ENCODE assay signal across 23 mouse cellular contexts in the genomic region with DNA sequence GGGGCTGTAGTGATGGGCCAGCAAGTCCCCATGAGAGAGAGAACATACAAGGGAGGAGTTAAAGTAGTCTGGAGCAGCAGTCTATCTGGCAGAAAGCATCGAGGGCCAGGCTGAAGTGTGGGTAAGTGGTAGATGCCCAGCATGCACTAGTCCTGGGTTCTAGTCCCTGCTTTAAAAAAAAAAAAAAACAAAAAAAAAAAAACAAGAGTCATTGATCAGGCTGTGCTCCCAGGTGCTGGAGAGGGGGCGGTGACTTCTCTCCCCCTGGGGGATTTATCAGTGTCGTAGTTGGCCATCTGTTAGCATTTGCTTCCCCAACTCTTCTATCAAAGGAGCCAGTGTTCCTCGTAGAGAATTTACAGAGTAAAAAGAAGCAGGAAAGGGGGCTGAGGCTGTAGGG. TPM values are rescaled to one million over a fixed set of nuclear protein-coding genes. Genes with fewer than 3 reads are reported as not detected.
DNase-seq lines count a peak whose midpoint lies in the region; ATAC-seq and TF ChIP-seq lines count a peak whose summit lies in the region.
"Had no signal": no experiment of that assay in that cellular context is flagged by ENCODE, and none has a peak within 500 bp of the region (broad histone marks: within the 10 kb centered on the region; RNA-seq: fewer than 3 reads in every experiment).

No protein-coding gene starts in this region.

- H3K79me2 ChIP-seq in liver, adult 2 months (ENCODE audit: control insufficient read depth, insufficient read depth, low read length): no peaks in the 10 kb centered on the region
- no peaks in the 10 kb centered on the region for H3K79me2 ChIP-seq in CH12.LX (replicated peaks; ENCODE audit: control insufficient read depth, extremely low read depth, insufficient read depth, poor library complexity, severe bottlenecking)
- H3K79me2 ChIP-seq in MEL (ENCODE audit: control insufficient read depth, insufficient read depth, low read length, poor library complexity): no peaks in the 10 kb centered on the region

- no peaks in the 10 kb centered on the region for H3K27me3 ChIP-seq in liver, adult 2 months (ENCODE audit: control insufficient read depth, insufficient read depth, low read length)
- no peaks in the 10 kb centered on the region for H3K27me3 ChIP-seq in liver, postnatal 0 days (ENCODE audit: insufficient read depth, low read length)
- H3K27me3 ChIP-seq in liver, embryonic 12.5 days (replicated peaks): no peaks in the 10 kb centered on the region
- H3K27me3 ChIP-seq in CH12.LX (replicated peaks) (no peaks in the 10 kb centered on the region), MEL (ENCODE audit: control insufficient read depth in 1 of 2, insufficient read depth in 2 of 2, low read length in 2 of 2) (no peaks in the 10 kb centered on the region)
- no peaks in the 10 kb centered on the region for H3K27me3 ChIP-seq in forebrain, embryonic 15.5 days
- H3K27me3 ChIP-seq: Patski had no signal

- in situ Hi-C loops in CH12.LX (cut with MboI; ENCODE audit: low pct_ligation_motif_present, low pct_unique_long_range_greater_than_20kb, low sequenced_read_pairs): no loop called here

- H3K4me3 ChIP-seq in liver, adult 2 months (ENCODE audit: insufficient read depth, low read depth, low read length): no peak overlapping the region
- H3K4me3 ChIP-seq in liver, postnatal 0 days (ENCODE audit: low read depth, low read length): no peak overlapping the region
- H3K4me3 ChIP-seq in liver, embryonic 12.5 days: no peak overlapping the region
- H3K4me3 ChIP-seq in CH12.LX (replicated peaks in 1 of 3; ENCODE audit: low read depth in 2 of 3, low read length in 2 of 3, poor library complexity in 1 of 3) (no peak overlapping the region), MEL (ENCODE audit: control insufficient read depth in 1 of 2, insufficient read depth in 1 of 2, low read depth in 2 of 2, low read length in 2 of 2) (no peak overlapping the region)
- H3K4me3 ChIP-seq in forebrain, embryonic 15.5 days: no peak overlapping the region

- peaks cover 34% of the 10 kb centered on the region for H3K4me1 ChIP-seq in liver, adult 2 months (ENCODE audit: control insufficient read depth, insufficient read depth, low read length)
- H3K4me1 ChIP-seq in liver, postnatal 0 days (ENCODE audit: insufficient read depth): peaks cover 4% of the 10 kb centered on the region; the same call in 1 of the 2 replicates
- H3K4me1 ChIP-seq in liver, embryonic 12.5 days: peaks cover 28% of the 10 kb centered on the region
- H3K4me1 ChIP-seq in CH12.LX (ENCODE audit: control insufficient read depth in 1 of 2, insufficient read depth in 2 of 2): peaks cover 0 to 11% of the 10 kb centered on the region in 2 experiments; a peak in 3 of 4 replicates
- peaks cover 0 to 3% of the 10 kb centered on the region in 2 experiments; a peak in 1 of 4 replicates for H3K4me1 ChIP-seq in MEL (ENCODE audit: control insufficient read depth in 1 of 2, insufficient read depth in 2 of 2, low read length in 2 of 2)
- no peaks in the 10 kb centered on the region for H3K4me1 ChIP-seq in forebrain, embryonic 15.5 days

- dilution Hi-C loops in CH12.LX (cut with MboI; ENCODE audit: extremely low pct_ligation_motif_present, extremely low pct_unique_long_range_greater_than_20kb, low sequenced_read_pairs): no loop called here

- 93% methylated on average over 4 of the region's 4 CpGs for WGBS in liver, adult 2 months
- WGBS in liver, postnatal 0 days (ENCODE audit: insufficient replicate concordance): 72% methylated on average over 4 of the region's 4 CpGs
- 51% methylated on average over 4 of the region's 4 CpGs for WGBS in liver, embryonic 12.5 days (ENCODE audit: insufficient replicate concordance)
- WGBS in forebrain, embryonic 15.5 days: 82% methylated on average over 4 of the region's 4 CpGs

- TF ChIP-seq CTCF in liver, adult 2 months (IDR thresholded peaks at IDR 0.05; ENCODE audit: low read depth, low read length): no peak
- no peak for TF ChIP-seq CTCF in liver, postnatal 0 days (IDR thresholded peaks at IDR 0.05; ENCODE audit: low read depth)
- no peak for TF ChIP-seq CTCF in CH12.LX (conservative IDR thresholded peaks at IDR 0.05 in 1 of 2, IDR thresholded peaks at IDR 0.05 in 1 of 2; ENCODE audit: low read depth in 2 of 2, low read length in 2 of 2)
- TF ChIP-seq CTCF in MEL (IDR thresholded peaks at IDR 0.05 in 2 of 3, conservative IDR thresholded peaks at IDR 0.05 in 1 of 3; ENCODE audit: control insufficient read depth in 1 of 3, insufficient read depth in 1 of 3, low read depth in 2 of 3, low read length in 3 of 3, poor library complexity in 1 of 3, severe bottlenecking in 1 of 3): no peak

- no peaks in the 10 kb centered on the region for H3K36me3 ChIP-seq in liver, adult 2 months (ENCODE audit: control insufficient read depth, insufficient read depth, low read length)
- H3K36me3 ChIP-seq in liver, postnatal 0 days (replicated peaks; ENCODE audit: insufficient read depth, low read length): no peaks in the 10 kb centered on the region
- peaks cover 41% of the 10 kb centered on the region for H3K36me3 ChIP-seq in liver, embryonic 12.5 days
- H3K36me3 ChIP-seq in CH12.LX (replicated peaks in 1 of 2; ENCODE audit: control insufficient read depth in 1 of 2, insufficient read depth in 1 of 2, low read length in 1 of 2) (peaks cover 36 to 67% of the 10 kb centered on the region in 2 experiments), MEL (ENCODE audit: control insufficient read depth in 1 of 2, insufficient read depth in 2 of 2, low read length in 2 of 2) (no peaks in the 10 kb centered on the region)
- peaks cover 22% of the 10 kb centered on the region for H3K36me3 ChIP-seq in forebrain, embryonic 15.5 days

- no peak for TF ChIP-seq POLR2A in liver, adult 2 months (IDR thresholded peaks at IDR 0.05; ENCODE audit: extremely low read depth, insufficient read depth, low read length)
- TF ChIP-seq POLR2A in CH12.LX (IDR thresholded peaks at IDR 0.05; ENCODE audit: low read depth, low read length) (no peak), MEL (IDR thresholded peaks at IDR 0.05; ENCODE audit: control insufficient read depth in 1 of 2, insufficient read depth in 1 of 2, low read depth in 1 of 2, low read length in 2 of 2, poor library complexity in 1 of 2) (no peak)

- TF ChIP-seq RAD21 in CH12.LX (IDR thresholded peaks at IDR 0.05; ENCODE audit: low read depth, low read length) (no peak), MEL (IDR thresholded peaks at IDR 0.05; ENCODE audit: low read depth, low read length) (no peak)

- no peaks in the 10 kb centered on the region for H3K9me3 ChIP-seq in liver, postnatal 0 days (ENCODE audit: low read length)
- H3K9me3 ChIP-seq in liver, embryonic 12.5 days (replicated peaks): no peaks in the 10 kb centered on the region
- peaks cover 4% of the 10 kb centered on the region for H3K9me3 ChIP-seq in CH12.LX (replicated peaks; ENCODE audit: low read length)
- H3K9me3 ChIP-seq in MEL (replicated peaks; ENCODE audit: insufficient read depth, low read length): no peaks in the 10 kb centered on the region
- no peaks in the 10 kb centered on the region for H3K9me3 ChIP-seq in forebrain, embryonic 15.5 days
- H3K9me3 ChIP-seq: G1E had no signal

- no peak for DNase-seq in liver, adult 2 months (ENCODE audit: extremely low read depth, low read depth, low spot score)
- DNase-seq in liver, postnatal 0 days: no peak
- DNase-seq in liver (no peak), CH12.LX (ENCODE audit: extremely low read depth) (peak; percentile 30), MEL (ENCODE audit: low read depth, low spot score) (no peak)
- DNase-seq in frontal cortex, adult 2 months (ENCODE audit: extremely low spot score in 1 of 2, low spot score in 1 of 2): no peak
- DNase-seq: adrenal gland, adult 2 months; adrenal gland, adult 8-10 months; adrenal gland, postnatal 10 days; adrenal gland, postnatal 14 days; adrenal gland, postnatal 25 days; adrenal gland, postnatal 36 days; B cell, adult 2 months; cerebellum, adult 11 months; cerebellum, adult 11-12 months; cerebellum, adult 18-20 months; cerebellum, adult 2 months had no signal

- H3K9ac ChIP-seq in liver, adult 2 months (ENCODE audit: low read depth, low read length): no peak overlapping the region
- no peak overlapping the region for H3K9ac ChIP-seq in liver, postnatal 0 days (replicated peaks)
- no peak overlapping the region for H3K9ac ChIP-seq in liver, embryonic 12.5 days
- H3K9ac ChIP-seq in CH12.LX (ENCODE audit: insufficient read depth, low read depth): no peak overlapping the region
- H3K9ac ChIP-seq in MEL (ENCODE audit: control insufficient read depth, low read depth, low read length, poor library complexity, severe bottlenecking): no peak overlapping the region
- no peak overlapping the region for H3K9ac ChIP-seq in forebrain, embryonic 15.5 days (replicated peaks)

- ATAC-seq in liver, postnatal 0 days: no peak
- 0 out of 2 replicates have a peak, but pooled peaks have one; percentile 35 for ATAC-seq in liver, embryonic 12.5 days
- ATAC-seq in forebrain, embryonic 15.5 days (replicated peaks): no peak
- ATAC-seq: activated CD4-positive, CD25-positive, alpha-beta regulatory T cell, adult 4 months; CD4-positive, CD25-positive, alpha-beta regulatory T cell, adult 4 months; Patski had no signal

- H3K4me2 ChIP-seq in liver, postnatal 0 days (ENCODE audit: low read depth, low read length): no peak overlapping the region
- H3K4me2 ChIP-seq in liver, embryonic 12.5 days: no peak overlapping the region
- no peak overlapping the region for H3K4me2 ChIP-seq in CH12.LX (ENCODE audit: insufficient read depth, low read depth, poor library complexity, severe bottlenecking)
- H3K4me2 ChIP-seq in forebrain, embryonic 15.5 days (replicated peaks): no peak overlapping the region

- TF ChIP-seq EP300 in liver, postnatal 0 days (IDR thresholded peaks at IDR 0.05; ENCODE audit: low read depth): no peak
- TF ChIP-seq EP300 in CH12.LX (IDR thresholded peaks at IDR 0.05; ENCODE audit: low read length): no peak
- TF ChIP-seq EP300 in MEL (IDR thresholded peaks at IDR 0.05; ENCODE audit: low read depth in 1 of 2, low read length in 2 of 2): 0 out of 4 replicates have a peak, but pooled peaks of 1 of the 2 experiments have one; percentile 6

- peak overlapping the region; percentile 46; the same call in 1 of the 2 replicates for H3K27ac ChIP-seq in liver, adult 2 months (replicated peaks; ENCODE audit: insufficient read depth, low read depth, low read length)
- no peak overlapping the region for H3K27ac ChIP-seq in liver, postnatal 0 days (ENCODE audit: low read depth)
- H3K27ac ChIP-seq in liver, embryonic 12.5 days: no peak overlapping the region
- H3K27ac ChIP-seq in CH12.LX (ENCODE audit: insufficient read depth, low read depth) (no peak overlapping the region), MEL (ENCODE audit: control insufficient read depth, low read depth, low read length) (no peak overlapping the region)
- no peak overlapping the region for H3K27ac ChIP-seq in forebrain, embryonic 15.5 days (replicated peaks)

RNA-seq across cellular contexts. Expression of a gene that starts 7.8 kb away (rescaled TPM):
- total RNA-seq in liver, adult 2 months (2014; rRNA removed): 994 and 1,028 TPM in 2 replicates
- 683 and 720 TPM in 2 replicates for polyA plus RNA-seq in liver, adult 2 months (2012; rRNA removed)
- 258 and 304 TPM in 2 replicates for polyA plus RNA-seq in liver, postnatal 0 days (2015; fragmentation: Nextera tagmentation; extraction: Ambion mirVana)
- 15.3 and 19.7 TPM in 2 replicates for polyA plus RNA-seq in liver, embryonic 12.5 days (2016; fragmentation: Nextera tagmentation; extraction: Ambion mirVana)
- total RNA-seq in CH12.LX (2012; rRNA removed) (19.3 and 21.0 TPM in 2 replicates), CH12.LX (2014; rRNA removed) (17.1 and 18.7 TPM in 2 replicates), MEL (2012; rRNA removed) (16.4 and 16.8 TPM in 2 replicates)
- polyA plus RNA-seq in CH12.LX (2012; ENCODE audit: insufficient read length, low read depth) (20.3 and 20.4 TPM in 2 replicates), MEL (2012; ENCODE audit: insufficient read depth in 1 of 2, insufficient read length in 2 of 2, low read depth in 1 of 2, low replicate concordance in 2 of 2, missing spikeins in 1 of 2) (10 to 100 TPM in 1 of 2 experiments, not detected in 1; 16.1 TPM)
- polyA plus RNA-seq in forebrain, embryonic 15.5 days (2015; fragmentation: Nextera tagmentation; extraction: Ambion mirVana): 51.3 and 54.5 TPM in 2 replicates
- 119 and 129 TPM in 2 replicates for polyA plus RNA-seq in frontal cortex, adult 2 months (2012; rRNA removed)

RNA-seq across cellular contexts. Expression of a gene that starts 8.0 kb away (rescaled TPM):
- 3.0 and 5.3 TPM in 2 replicates for total RNA-seq in liver, adult 2 months (2014; rRNA removed)
- 2.3 and 3.0 TPM in 2 replicates for polyA plus RNA-seq in liver, adult 2 months (2012; rRNA removed)
- 20.7 and 22.8 TPM in 2 replicates for polyA plus RNA-seq in liver, postnatal 0 days (2015; fragmentation: Nextera tagmentation; extraction: Ambion mirVana)
- polyA plus RNA-seq in liver, embryonic 12.5 days (2016; fragmentation: Nextera tagmentation; extraction: Ambion mirVana): 43.4 and 44.0 TPM in 2 replicates
- 76.5 and 77.4 TPM in 2 replicates for total RNA-seq in CH12.LX (2012; rRNA removed)
- total RNA-seq in CH12.LX (2014; rRNA removed): 66.7 and 74.4 TPM in 2 replicates
- polyA plus RNA-seq in CH12.LX (2012; ENCODE audit: insufficient read length, low read depth): 70.4 and 81.8 TPM in 2 replicates
- 57.9 and 60.8 TPM in 2 replicates for total RNA-seq in MEL (2012; rRNA removed)
- 10 to 100 TPM in 1 of 2 experiments, not detected in 1; 66.9 TPM for polyA plus RNA-seq in MEL (2012; ENCODE audit: insufficient read depth in 1 of 2, insufficient read length in 2 of 2, low read depth in 1 of 2, low replicate concordance in 2 of 2, missing spikeins in 1 of 2)
- polyA plus RNA-seq in forebrain, embryonic 15.5 days (2015; fragmentation: Nextera tagmentation; extraction: Ambion mirVana): 81.5 and 91.7 TPM in 2 replicates
- 50.9 and 51.0 TPM in 2 replicates for polyA plus RNA-seq in frontal cortex, adult 2 months (2012; rRNA removed)

RNA-seq across cellular contexts. Expression of a gene that starts 31.2 kb away (rescaled TPM):
- total RNA-seq in liver, adult 2 months (2014; rRNA removed): 0.07 and 0.18 TPM in 2 replicates
- 0.12 and 0.16 TPM in 2 replicates for polyA plus RNA-seq in liver, adult 2 months (2012; rRNA removed)
- polyA plus RNA-seq in liver, postnatal 0 days (2015; fragmentation: Nextera tagmentation; extraction: Ambion mirVana): 0.06 and 0.07 TPM in 2 replicates
- 0.30 and 0.31 TPM in 2 replicates for polyA plus RNA-seq in liver, embryonic 12.5 days (2016; fragmentation: Nextera tagmentation; extraction: Ambion mirVana)
- total RNA-seq in CH12.LX (2012; rRNA removed) (0.17 and 0.21 TPM in 2 replicates), CH12.LX (2014; rRNA removed) (0.09 TPM in 1 of 2 replicates, not detected in the other), MEL (2012; rRNA removed) (0.26 and 0.39 TPM in 2 replicates)
- polyA plus RNA-seq in CH12.LX (2012; ENCODE audit: insufficient read length, low read depth) (0.20 and 0.23 TPM in 2 replicates), MEL (2012; ENCODE audit: insufficient read depth in 1 of 2, insufficient read length in 2 of 2, low read depth in 1 of 2, low replicate concordance in 2 of 2, missing spikeins in 1 of 2) (under 1 TPM in 1 of 2 experiments, not detected in 1; 0.78 TPM)
- polyA plus RNA-seq in forebrain, embryonic 15.5 days (2015; fragmentation: Nextera tagmentation; extraction: Ambion mirVana): 0.19 and 0.33 TPM in 2 replicates
- polyA plus RNA-seq in frontal cortex, adult 2 months (2012; rRNA removed): 1.0 and 1.1 TPM in 2 replicates
- polyA plus RNA-seq: activated CD4-positive, CD25-positive, alpha-beta regulatory T cell, adult 4 months; CD4-positive, CD25-positive, alpha-beta regulatory T cell, adult 4 months had no signal

RNA-seq across cellular contexts. Expression of a gene that starts 38.7 kb away (rescaled TPM):
- total RNA-seq in liver, adult 2 months (2014; rRNA removed): 5.6 and 9.0 TPM in 2 replicates
- polyA plus RNA-seq in liver, adult 2 months (2012; rRNA removed): 3.6 and 4.5 TPM in 2 replicates
- 2.2 and 2.3 TPM in 2 replicates for polyA plus RNA-seq in liver, postnatal 0 days (2015; fragmentation: Nextera tagmentation; extraction: Ambion mirVana)
- polyA plus RNA-seq in liver, embryonic 12.5 days (2016; fragmentation: Nextera tagmentation; extraction: Ambion mirVana): 14.3 and 15.0 TPM in 2 replicates
- total RNA-seq in CH12.LX (2012; rRNA removed): 44.8 and 45.5 TPM in 2 replicates
- 23.9 and 26.6 TPM in 2 replicates for total RNA-seq in CH12.LX (2014; rRNA removed)
- polyA plus RNA-seq in CH12.LX (2012; ENCODE audit: insufficient read length, low read depth): 39.0 and 40.7 TPM in 2 replicates
- total RNA-seq in MEL (2012; rRNA removed): 29.0 and 32.5 TPM in 2 replicates
- polyA plus RNA-seq in MEL (2012; ENCODE audit: insufficient read depth in 1 of 2, insufficient read length in 2 of 2, low read depth in 1 of 2, low replicate concordance in 2 of 2, missing spikeins in 1 of 2): 10 to 100 TPM in 1 of 2 experiments, not detected in 1; 29.2 TPM
- 71.4 and 73.5 TPM in 2 replicates for polyA plus RNA-seq in forebrain, embryonic 15.5 days (2015; fragmentation: Nextera tagmentation; extraction: Ambion mirVana)
- polyA plus RNA-seq in frontal cortex, adult 2 months (2012; rRNA removed): 105 and 124 TPM in 2 replicates
